Comparison of ENCODE assay signal across 7 mouse cellular contexts in the genomic region with DNA sequence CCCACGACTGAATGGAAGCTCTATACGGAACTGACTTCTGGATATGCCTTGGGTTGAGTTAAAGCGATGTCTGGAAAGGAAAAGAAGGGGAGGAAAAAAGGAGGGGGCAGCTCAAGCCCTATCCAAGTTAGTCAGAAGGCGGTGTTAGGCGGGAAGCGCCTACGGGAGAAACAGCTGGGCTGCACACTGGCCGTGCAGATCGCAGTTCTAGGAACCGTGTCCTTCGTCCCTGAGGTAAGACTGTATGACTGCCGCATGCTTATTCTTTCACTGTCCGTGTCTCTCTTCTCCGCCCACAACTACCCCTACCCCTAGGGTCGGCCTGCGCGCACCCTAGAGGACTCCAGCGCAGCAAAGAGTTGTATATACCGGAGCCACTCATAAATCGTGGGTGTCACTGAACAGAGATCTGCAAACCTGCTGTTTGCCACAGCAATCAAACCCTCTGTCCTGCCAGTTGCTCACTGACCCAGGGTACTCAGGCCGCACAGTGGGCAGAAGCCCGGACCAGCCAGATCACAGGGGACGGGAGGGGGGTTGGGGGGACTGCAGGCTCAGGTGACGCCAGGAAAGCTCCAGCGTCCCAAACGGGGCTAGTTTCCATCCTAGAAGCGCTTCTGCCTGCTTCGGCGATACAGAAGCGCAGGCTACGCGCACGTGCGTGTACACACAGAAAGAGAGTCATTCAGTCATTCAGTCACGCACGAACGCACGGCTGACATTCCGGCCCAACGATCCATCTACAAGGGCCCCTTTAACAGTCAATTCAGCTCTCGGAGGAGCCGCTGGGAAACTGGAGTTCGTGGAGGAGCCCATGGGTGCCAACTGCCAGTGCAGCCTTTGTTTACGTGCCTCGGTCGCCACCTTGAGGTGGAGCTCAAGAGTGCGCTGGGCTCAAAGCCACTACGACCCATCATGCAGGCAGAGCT. TPM values are rescaled to one million over a fixed set of nuclear protein-coding genes. Genes with fewer than 3 reads are reported as not detected.
A peak's percentile ranks its signal among the peaks of the same experiment; 100 is the strongest.
DNase-seq lines count a peak whose midpoint lies in the region; ATAC-seq lines count a peak whose summit lies in the region.

No protein-coding gene starts in this region.

- peak; percentile 80 for DNase-seq in adrenal gland, adult 18-20 months (ENCODE audit: low spot score in 2 of 2)
- peak; percentile 91 for DNase-seq in embryo, embryonic 11 days
- peak; percentile 76 for DNase-seq in gastrocnemius, postnatal 25 days
- DNase-seq in intestine, embryonic 14.5 days (ENCODE audit: low spot score) = peak; percentile 91
- DNase-seq in left cerebral cortex, postnatal 25 days (ENCODE audit: low spot score in 2 of 2) = peak; percentile 88 to 93
- DNase-seq in mesoderm, embryonic 11.5 days (ENCODE audit: low read depth, low spot score) = peak; percentile 90
- DNase-seq in right cerebral cortex, postnatal 36 days (ENCODE audit: low spot score in 2 of 2) = peak; percentile 81 to 84

- no peak overlapping the region for H3K27ac ChIP-seq in intestine, embryonic 14.5 days (ENCODE audit: low read depth)

- intact Hi-C loops in left cerebral cortex, postnatal 25 days (cut with DNase I) = loop anchor here (2.0 to 5.0 kb wide), 2 partner anchors 1117 to 1168 kb away; no protein-coding TSS in a partner anchor

- peaks cover 57% of the 10 kb centered on the region for H3K27me3 ChIP-seq in intestine, embryonic 14.5 days (replicated peaks; ENCODE audit: control insufficient read depth, insufficient read depth, low read length)

- peak overlapping the region; percentile 91 for H3K4me2 ChIP-seq in intestine, embryonic 14.5 days (ENCODE audit: low read length)

- 0 out of 2 replicates have a peak overlapping the region, but pooled peaks have one; percentile 8 for H3K9ac ChIP-seq in intestine, embryonic 14.5 days (ENCODE audit: low read length)

- no peaks in the 10 kb centered on the region for H3K36me3 ChIP-seq in intestine, embryonic 14.5 days (ENCODE audit: control insufficient read depth, insufficient read depth, low read length)

- WGBS in intestine, embryonic 14.5 days = under 1% methylated on average over 48 of the region's 48 CpGs

- H3K4me1 ChIP-seq in intestine, embryonic 14.5 days (replicated peaks; ENCODE audit: control insufficient read depth, insufficient read depth, low read length) = peaks cover 6% of the 10 kb centered on the region

- H3K9me3 ChIP-seq in intestine, embryonic 14.5 days (ENCODE audit: control insufficient read depth, low read length) = no peaks in the 10 kb centered on the region

- peak; percentile 71 for ATAC-seq in intestine, embryonic 14.5 days (replicated peaks; ENCODE audit: low FRiP score, low TSS enrichment, low read depth)

- peak overlapping the region; percentile 43 for H3K4me3 ChIP-seq in intestine, embryonic 14.5 days (ENCODE audit: low read depth, low read length)

RNA-seq across cellular contexts. Expression of a gene that starts 0.6 kb away (rescaled TPM):
- total RNA-seq in adrenal gland, adult 18-20 months (2021) = 100 to 1,000 TPM in 1 of 2 experiments, 10 to 100 TPM in 1; 97.8 to 105 TPM
- total RNA-seq in gastrocnemius, postnatal 25 days (2021) = 10 to 100 TPM; 41.2 to 42.4 TPM
- 252 and 263 TPM in 2 replicates for polyA plus RNA-seq in intestine, embryonic 14.5 days (2014; fragmentation: Nextera tagmentation; extraction: Ambion mirVana)
- total RNA-seq in left cerebral cortex, postnatal 25 days (2021) = 10 to 100 TPM; 96.2 to 98.3 TPM

RNA-seq across cellular contexts. Expression of a gene that starts 1.2 kb away (rescaled TPM):
- 10 to 100 TPM; 11.1 to 23.8 TPM for total RNA-seq in adrenal gland, adult 18-20 months (2021)
- total RNA-seq in gastrocnemius, postnatal 25 days (2021) = 100 to 1,000 TPM; 122 to 140 TPM
- polyA plus RNA-seq in intestine, embryonic 14.5 days (2014; fragmentation: Nextera tagmentation; extraction: Ambion mirVana) = 33.0 and 34.8 TPM in 2 replicates
- 10 to 100 TPM; 25.7 to 33.0 TPM for total RNA-seq in left cerebral cortex, postnatal 25 days (2021)

RNA-seq across cellular contexts. Expression of a gene that starts 44.6 kb away (rescaled TPM):
- 1 to 10 TPM; 3.9 to 4.9 TPM for total RNA-seq in adrenal gland, adult 18-20 months (2021)
- 1 to 10 TPM; 1.4 to 2.0 TPM for total RNA-seq in gastrocnemius, postnatal 25 days (2021)
- 0.58 and 0.91 TPM in 2 replicates for polyA plus RNA-seq in intestine, embryonic 14.5 days (2014; fragmentation: Nextera tagmentation; extraction: Ambion mirVana)
- 1 to 10 TPM; 3.8 to 4.6 TPM for total RNA-seq in left cerebral cortex, postnatal 25 days (2021)
